Mouse (Mus musculus): ENCODE measurements around the gene Nynrin.

The Nynrin gene

GRCm38 (mm10) chr14:55840853-55841366, 12.9 kb upstream of the Nynrin start:
- DNase-seq (ENCODE audit: low read depth, low spot score), result no peak

- DNase-seq (ENCODE audit: low read depth, low spot score), result no peak
These were observed 11.0 kb upstream of the Nynrin start for GRCm38 (mm10) chr14:55842794-55843193.

GRCm38 (mm10) chr14:55845506-55846294, 8.1 kb upstream of the Nynrin start:
- no peak for DNase-seq (ENCODE audit: low read depth, low spot score)

- no peak for DNase-seq (ENCODE audit: low read depth, low spot score)
These were observed 2.9 kb upstream of the Nynrin start for GRCm38 (mm10) chr14:55850885-55851284.

GRCm38 (mm10) chr14:55852646-55853551, 911 bp upstream of the Nynrin start:
- DNase-seq (ENCODE audit: low read depth, low spot score), result no peak

GRCm38 (mm10) chr14:55854406-55855100, 743 bp downstream of the Nynrin start:
- DNase-seq (ENCODE audit: low read depth, low spot score), result no peak

GRCm38 (mm10) chr14:55855101-55855561, 1.3 kb downstream of the Nynrin start:
- DNase-seq (ENCODE audit: low read depth, low spot score), result no peak

- DNase-seq (ENCODE audit: low read depth, low spot score), result no peak
These were observed 3.8 kb downstream of the Nynrin start for GRCm38 (mm10) chr14:55857588-55857987.

- DNase-seq (ENCODE audit: low read depth, low spot score), result no peak
These were observed 8.4 kb downstream of the Nynrin start for GRCm38 (mm10) chr14:55862186-55862585.

- DNase-seq (ENCODE audit: low read depth, low spot score), result no peak
These were observed 9.2 kb downstream of the Nynrin start for GRCm38 (mm10) chr14:55862970-55863369.

GRCm38 (mm10) chr14:55863773-55864172, 10.0 kb downstream of the Nynrin start:
- DNase-seq (ENCODE audit: low read depth, low spot score), result no peak

GRCm38 (mm10) chr14:55866962-55867361, 13.2 kb downstream of the Nynrin start:
- DNase-seq (ENCODE audit: low read depth, low spot score), result no peak

- no peak for DNase-seq (ENCODE audit: low read depth, low spot score)
These were observed 14.6 kb downstream of the Nynrin start for GRCm38 (mm10) chr14:55868230-55869026.

- no peak for DNase-seq (ENCODE audit: low read depth, low spot score)
These were observed 15.7 kb downstream of the Nynrin start for GRCm38 (mm10) chr14:55869538-55869937.

- no peak for DNase-seq (ENCODE audit: low read depth, low spot score)
These were observed 18.2 kb downstream of the Nynrin start for GRCm38 (mm10) chr14:55872039-55872438.

GRCm38 (mm10) chr14:55872551-55872950, 18.7 kb downstream of the Nynrin start:
- DNase-seq (ENCODE audit: low read depth, low spot score), result no peak

- no peak for DNase-seq (ENCODE audit: low read depth, low spot score)
These were observed 19.5 kb downstream of the Nynrin start for GRCm38 (mm10) chr14:55873242-55873713.

GRCm38 (mm10) chr14:55873714-55874683, 20.2 kb downstream of the Nynrin start:
- DNase-seq (ENCODE audit: low read depth, low spot score), result no peak

Measured in brain, embryonic 18.5 days (tissue).